Comparison of ENCODE assay signal across 20 mouse cellular contexts in genomic region chr3:62404477-62405246, GRCm38 (mm10).
DNase-seq lines count a peak whose midpoint lies in the region; ATAC-seq and TF ChIP-seq lines count a peak whose summit lies in the region.
"Had no signal": no experiment of that assay in that cellular context is flagged by ENCODE, and none has a peak within 500 bp of the region (broad histone marks: within the 10 kb centered on the region; RNA-seq: fewer than 3 reads in every experiment).

No protein-coding gene starts in this region.

- WGBS in forebrain, embryonic 14.5 days: 36% methylated on average over 7 of the region's 7 CpGs

- peaks cover 3% of the 10 kb centered on the region; the same call in 1 of the 2 replicates for H3K4me1 ChIP-seq in forebrain, embryonic 14.5 days (ENCODE audit: control insufficient read depth, insufficient read depth, low read length)
- H3K4me1 ChIP-seq: neural tube, embryonic 15.5 days had no signal

- intact Hi-C loops in heart, postnatal 10 days (cut with DNase I): no loop called here
- intact Hi-C loops in heart, postnatal 25 days (cut with DNase I): no loop called here

- peak; percentile 81 for ATAC-seq in forebrain, embryonic 14.5 days
- no peak for ATAC-seq in megakaryocyte, adult 5-6 weeks (ENCODE audit: poor library complexity, severe bottlenecking)
- ATAC-seq: hindbrain, postnatal 0 days; intestine, embryonic 16.5 days had no signal

- no peaks in the 10 kb centered on the region for H3K36me3 ChIP-seq in forebrain, embryonic 14.5 days (ENCODE audit: control insufficient read depth, insufficient read depth, low read length)
- H3K36me3 ChIP-seq: neural tube, embryonic 15.5 days had no signal

- no peak for TF ChIP-seq CTCF in brain, embryonic 14.5 days (IDR thresholded peaks at IDR 0.05; ENCODE audit: borderline replicate concordance, extremely low read depth, insufficient read depth, insufficient read length)

- H3K9me3 ChIP-seq in forebrain, embryonic 14.5 days (replicated peaks; ENCODE audit: control insufficient read depth, low read length): no peaks in the 10 kb centered on the region
- H3K9me3 ChIP-seq: neural tube, embryonic 15.5 days had no signal

- no peak for TF ChIP-seq POLR2A in brain, embryonic 14.5 days (IDR thresholded peaks at IDR 0.05; ENCODE audit: borderline replicate concordance, extremely low read depth, insufficient read depth, insufficient read length, poor library complexity, severe bottlenecking)

- no peaks in the 10 kb centered on the region for H3K27me3 ChIP-seq in forebrain, embryonic 14.5 days (replicated peaks; ENCODE audit: control insufficient read depth, insufficient read depth, low read length)
- H3K27me3 ChIP-seq: neural tube, embryonic 15.5 days had no signal

- H3K9ac ChIP-seq in forebrain, embryonic 14.5 days (ENCODE audit: low read length): no peak overlapping the region
- H3K9ac ChIP-seq: liver, embryonic 14.5 days; neural tube, embryonic 15.5 days had no signal

- 0 out of 2 replicates have a peak overlapping the region, but pooled peaks have one; percentile 18 for H3K27ac ChIP-seq in forebrain, embryonic 14.5 days (ENCODE audit: low read depth, low read length)
- H3K27ac ChIP-seq: hindbrain, postnatal 0 days; left cerebral cortex, adult 2 months; liver, embryonic 14.5 days; macrophage; neural tube, embryonic 15.5 days had no signal

- no peak overlapping the region for H3K4me2 ChIP-seq in forebrain, embryonic 14.5 days (ENCODE audit: low read length)
- H3K4me2 ChIP-seq: midbrain, embryonic 11.5 days; neural tube, embryonic 15.5 days had no signal

- H3K4me3 ChIP-seq in forebrain, embryonic 14.5 days (ENCODE audit: low read depth, low read length): no peak overlapping the region
- H3K4me3 ChIP-seq: left cerebral cortex, adult 2 months; neural tube, embryonic 15.5 days had no signal

- peak; percentile 19 to 24 for DNase-seq in heart, postnatal 10 days
- no peak for DNase-seq in heart, postnatal 25 days (ENCODE audit: low spot score)
- DNase-seq in brain, embryonic 14.5 days (ENCODE audit: low read depth): peak; percentile 67
- DNase-seq in forebrain, embryonic 14.5 days (ENCODE audit: low spot score): peak; percentile 48
- DNase-seq in lung, postnatal 14 days: peak; percentile 23
- no peak for DNase-seq in right cerebral cortex, postnatal 36 days (ENCODE audit: low spot score in 2 of 2)
- no peak for DNase-seq in thymus, postnatal 25 days
- DNase-seq: adrenal gland, postnatal 25 days; cerebellum, adult 9-10 months; gastrocnemius, postnatal 14 days; heart, adult 11 months; spleen, adult 18-20 months had no signal

Comparison
In these comparisons a context has a peak if more than half of its experiments do, and no peak if none do; other contexts are left out.
1. DNase-seq: peak in heart, postnatal 10 days (2 of 2), brain, embryonic 14.5 days (single experiment), forebrain, embryonic 14.5 days (single experiment) and lung, postnatal 14 days (single experiment); none in heart, postnatal 25 days (single experiment), right cerebral cortex, postnatal 36 days (0 of 2) and thymus, postnatal 25 days (single experiment).